Mouse (Mus musculus): ENCODE results near the gene Wnt1.

GRCm38 (mm10) chr15:98778806-98779205 lies 10.9 kb upstream of the Wnt1 start:
- TF ChIP-seq CTCF (IDR thresholded peaks at IDR 0.05; ENCODE audit: borderline replicate concordance, control insufficient read depth, extremely low read depth, insufficient read depth, low read length, poor library complexity) (no peak), POLR2A (IDR thresholded peaks at IDR 0.05; ENCODE audit: control insufficient read depth, extremely low read depth, insufficient read depth, low read length, poor library complexity) (no peak)
